Mouse (Mus musculus) testis, adult 2 months (tissue): ENCODE data around the gene Dock10. TPM values are rescaled to one million over a fixed set of nuclear protein-coding genes. Genes with fewer than 3 reads are reported as not detected.

Experiments used
- H3K27ac ChIP-seq: fragments of 200-500 bp; 2 replicates; pipeline ENCODE4 v1.5.1; 2012; ENCODE audit warnings: low read depth, low read length; ENCODE audit not compliant: control insufficient read depth, insufficient read depth
- H3K27me3 ChIP-seq: fragments of 200-500 bp; 2 replicates; pipeline ENCODE4 v1.6.1; 2012; ENCODE audit warnings: mild to moderate bottlenecking, low read length, moderate library complexity; ENCODE audit not compliant: control insufficient read depth, insufficient read depth
- H3K36me3 ChIP-seq: fragments of 200-500 bp; 2 replicates; pipeline ENCODE4 v1.6.1; 2012; ENCODE audit warnings: mild to moderate bottlenecking, low read length; ENCODE audit not compliant: control insufficient read depth, insufficient read depth
- H3K4me1 ChIP-seq: fragments of 200-500 bp; 2 replicates; pipeline ENCODE4 v1.6.1; 2012; ENCODE audit warnings: low read length; ENCODE audit not compliant: control insufficient read depth, insufficient read depth
- H3K4me3 ChIP-seq: fragments of 200-500 bp; 2 replicates; pipeline ENCODE4 v1.5.1; 2012; ENCODE audit warnings: low read depth, mild to moderate bottlenecking, low read length, moderate library complexity, mixed read lengths; ENCODE audit not compliant: control insufficient read depth
- CTCF ChIP-seq: fragments of 200-500 bp; IDR thresholded peaks from 2 replicates; pipeline ENCODE4 v1.5.1; 2012; ENCODE audit warnings: low read depth, mild to moderate bottlenecking, inconsistent platforms, low read length, moderate library complexity; ENCODE audit not compliant: control insufficient read depth, insufficient read depth, insufficient replicate concordance
- POLR2A ChIP-seq: fragments of 200-500 bp; IDR thresholded peaks from 2 replicates; pipeline ENCODE4 v1.6.1; 2012; ENCODE audit warnings: low read depth, mild to moderate bottlenecking, inconsistent platforms, low read length, moderate library complexity; ENCODE audit not compliant: control insufficient read depth
- polyA plus RNA-seq: library from polyadenylated mRNA; depleted of rRNA; stranded (reverse); fragments of >200 nt; gene quantifications from 2 replicates; pipeline ENCODE4 v1.2.3, GENCODE M21; 2012

Dock10 gene
- polyA plus RNA-seq, 1 experiment, result 0.19 TPM

DNA sequence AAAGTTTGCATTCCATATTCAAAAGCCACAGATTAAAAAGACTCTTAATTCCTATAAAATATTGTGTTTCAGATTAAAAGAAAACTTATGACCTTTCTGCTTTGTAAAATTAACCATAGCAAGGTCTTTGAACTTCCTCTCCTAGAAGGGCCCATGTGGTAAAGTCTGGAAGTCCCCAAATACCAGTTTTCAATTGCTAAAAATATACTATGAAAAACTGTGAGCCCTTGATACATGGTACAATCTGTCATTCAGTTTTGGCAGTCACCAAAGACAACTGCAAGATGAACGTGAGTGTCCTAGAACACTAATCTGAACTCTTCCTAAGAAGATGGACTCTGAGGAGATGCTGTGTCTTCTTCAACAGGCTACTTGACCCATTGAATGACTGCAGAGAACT, 117.0 kb downstream of the Dock10 start:
- H3K36me3 ChIP-seq, result no peaks in the 10 kb centered on the region
- no peaks in the 10 kb centered on the region for H3K4me1 ChIP-seq
- H3K27ac ChIP-seq, result no peak overlapping the region
- no peaks in the 10 kb centered on the region for H3K27me3 ChIP-seq
- TF ChIP-seq POLR2A (no peak), CTCF (no peak)
- no peak overlapping the region for H3K4me3 ChIP-seq

- Histone ChIP-seq H3K36me3 (no peaks in the 10 kb centered on the region), H3K27me3 (no peaks in the 10 kb centered on the region), H3K4me1 (no peaks in the 10 kb centered on the region), H3K4me3 (no peak overlapping the region), H3K27ac (no peak overlapping the region)
- TF ChIP-seq CTCF (no peak), POLR2A (no peak)
Measured at GRCm38 (mm10) chr1:80639553-80639952, 118.8 kb downstream of the Dock10 start.

GRCm38 (mm10) chr1:80637214-80637705, 121.1 kb downstream of the Dock10 start:
- Histone ChIP-seq H3K27ac (no peak overlapping the region), H3K4me1 (no peaks in the 10 kb centered on the region), H3K4me3 (no peak overlapping the region), H3K27me3 (no peaks in the 10 kb centered on the region), H3K36me3 (no peaks in the 10 kb centered on the region)
- TF ChIP-seq POLR2A (no peak), CTCF (no peak)

- TF ChIP-seq CTCF, result no peak
- no peak for TF ChIP-seq POLR2A
- no peaks in the 10 kb centered on the region for H3K4me1 ChIP-seq
- H3K36me3 ChIP-seq, result no peaks in the 10 kb centered on the region
- H3K4me3 ChIP-seq, result no peak overlapping the region
- H3K27me3 ChIP-seq, result no peaks in the 10 kb centered on the region
- H3K27ac ChIP-seq, result no peak overlapping the region
Measured at GRCm38 (mm10) chr1:80635825-80636224, 122.5 kb downstream of the Dock10 start.

DNA sequence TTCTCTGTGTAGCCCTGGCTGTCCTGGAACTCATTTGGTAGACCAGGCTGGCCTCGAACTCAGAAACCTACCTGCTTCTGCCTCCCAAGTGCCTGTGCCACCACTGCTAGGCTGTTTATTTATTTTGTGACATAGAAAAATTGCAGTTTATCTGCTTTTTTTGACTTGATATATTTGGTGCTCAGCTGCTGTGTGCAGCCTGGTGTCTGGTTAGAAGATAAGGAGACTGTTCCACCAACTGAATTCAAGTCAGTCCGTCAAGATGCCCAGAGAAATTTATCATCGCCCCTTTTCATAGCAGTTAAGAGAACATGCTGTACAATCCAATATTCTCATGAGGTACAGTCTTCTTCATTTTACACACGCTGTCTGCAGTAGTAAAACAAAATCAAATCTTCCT, 124.8 kb downstream of the Dock10 start:
- no peaks in the 10 kb centered on the region for H3K4me1 ChIP-seq
- TF ChIP-seq POLR2A, result no peak
- no peak for TF ChIP-seq CTCF
- no peaks in the 10 kb centered on the region for H3K36me3 ChIP-seq
- no peak overlapping the region for H3K4me3 ChIP-seq
- H3K27me3 ChIP-seq, result no peaks in the 10 kb centered on the region
- no peak overlapping the region for H3K27ac ChIP-seq

DNA sequence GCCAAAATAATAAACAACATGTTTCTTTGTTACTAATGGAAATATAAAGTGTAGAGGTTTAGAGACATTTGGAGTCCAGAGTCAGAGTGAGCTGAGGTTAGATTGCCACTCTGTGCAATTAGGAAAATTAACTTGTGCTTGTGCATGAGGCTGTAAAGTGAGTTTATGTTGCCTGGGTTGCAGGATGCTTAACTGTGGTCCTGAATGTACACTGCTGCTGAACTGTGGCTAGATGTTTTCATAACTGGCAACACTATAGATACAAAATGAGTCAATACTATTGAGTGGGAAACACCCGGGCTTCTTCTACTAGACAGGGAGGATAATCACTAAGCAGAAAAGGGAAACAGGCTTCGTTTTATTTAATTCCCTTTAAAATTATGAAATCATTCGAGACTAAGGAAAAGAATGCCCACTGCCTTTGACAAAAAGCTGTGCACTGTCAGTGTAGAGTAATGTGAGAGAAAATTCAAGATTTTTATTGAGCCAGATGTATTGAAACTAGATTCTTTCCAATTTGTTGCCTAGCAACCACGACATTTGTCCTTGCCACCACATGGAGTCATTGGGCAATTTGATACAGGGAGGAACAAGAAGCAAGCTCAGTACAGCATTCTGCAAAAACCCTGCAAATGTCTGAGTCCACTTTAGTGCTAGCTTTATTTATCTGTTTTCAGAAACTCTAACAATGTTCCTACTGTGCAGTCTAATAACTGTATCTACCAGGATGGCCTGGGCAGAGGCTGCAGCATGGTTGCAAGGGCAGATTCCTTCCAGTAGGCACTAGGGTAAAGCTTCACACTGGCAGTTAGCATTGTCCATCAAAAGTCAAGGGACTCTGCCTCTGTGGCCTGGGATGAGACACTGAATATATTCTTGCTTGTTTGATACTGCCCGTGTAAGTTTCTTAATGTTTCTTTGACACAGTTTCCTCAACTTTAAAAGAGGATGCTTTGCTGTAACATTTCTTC, 127.9 kb downstream of the Dock10 start:
- H3K4me3 ChIP-seq, result no peak overlapping the region
- H3K36me3 ChIP-seq, result no peaks in the 10 kb centered on the region
- no peaks in the 10 kb centered on the region for H3K27me3 ChIP-seq
- TF ChIP-seq POLR2A, result no peak
- no peak for TF ChIP-seq CTCF
- no peaks in the 10 kb centered on the region for H3K4me1 ChIP-seq
- no peak overlapping the region for H3K27ac ChIP-seq

DNA sequence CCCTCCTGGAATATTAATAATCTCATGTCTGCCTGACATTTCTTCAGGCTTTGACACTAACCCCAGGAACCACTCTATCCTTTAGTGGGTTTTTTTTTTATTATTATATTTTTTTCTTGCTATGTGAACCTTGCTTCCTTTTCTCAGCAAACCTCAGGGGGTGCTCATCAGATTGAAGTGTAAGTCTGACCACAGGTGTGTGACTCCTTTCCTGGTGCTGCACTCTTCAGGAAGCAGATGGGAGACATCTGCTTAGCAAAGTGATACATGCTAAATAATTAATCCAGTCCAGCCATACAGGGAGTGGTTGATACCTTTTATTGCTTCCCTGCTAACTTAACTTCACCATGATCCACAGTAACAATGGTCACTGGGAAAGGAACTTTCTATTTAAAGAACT, 130.3 kb downstream of the Dock10 start:
- no peak for TF ChIP-seq POLR2A
- no peak for TF ChIP-seq CTCF
- Histone ChIP-seq H3K27ac (no peak overlapping the region), H3K4me1 (no peaks in the 10 kb centered on the region), H3K27me3 (no peaks in the 10 kb centered on the region), H3K36me3 (no peaks in the 10 kb centered on the region), H3K4me3 (no peak overlapping the region)
